Mouse (Mus musculus) heart, embryonic 10.5 days (tissue): Measurements from ENCODE around the gene Dhx57. TPM values are rescaled to one million over a fixed set of nuclear protein-coding genes. Genes with fewer than 3 reads are reported as not detected.
"Not testable (repeated sequence)": the region's sequence is repeated elsewhere in the genome, so short reads cannot be mapped to it uniquely, and the experiment has no call there.

Source experiments
- DNase-seq: peaks from one replicate; pipeline ENCODE4 v3.0.0-alpha.2; 2017; ENCODE audit warnings: low spot score
- H3K27ac ChIP-seq: fragments of 300-500 bp; sonication (generic); 2 replicates; pipeline ENCODE4 v1.5.1; 2016; ENCODE audit warnings: mild to moderate bottlenecking
- H3K27me3 ChIP-seq: fragments of 300-500 bp; sonication (generic); 2 replicates; pipeline ENCODE4 v1.6.1; 2016; ENCODE audit warnings: mild to moderate bottlenecking; ENCODE audit not compliant: poor library complexity, insufficient read depth, severe bottlenecking
- H3K36me3 ChIP-seq: fragments of 300-500 bp; sonication (generic); 2 replicates; pipeline ENCODE4 v1.6.1; 2016; ENCODE audit warnings: mild to moderate bottlenecking, moderate library complexity
- H3K4me1 ChIP-seq: fragments of 300-500 bp; sonication (generic); 2 replicates; pipeline ENCODE4 v1.6.1; 2016; ENCODE audit warnings: mild to moderate bottlenecking
- H3K4me3 ChIP-seq: fragments of 300-500 bp; sonication (generic); 2 replicates; pipeline ENCODE4 v1.5.1; 2016; ENCODE audit warnings: mild to moderate bottlenecking, moderate library complexity
- H3K9me3 ChIP-seq: fragments of 300-500 bp; sonication (generic); 2 replicates; pipeline ENCODE4 v1.6.1; 2016; ENCODE audit warnings: mild to moderate bottlenecking, moderate library complexity
- WGBS: fragments of 180-500 bp; shearing (Covaris S2); methylation state at CpG from one replicate; pipeline ENCODE4 v1.1.7; 2016; 5-methylcytosine and 5-hydroxymethylcytosine counted together
- polyA plus RNA-seq: library from polyadenylated mRNA; unstranded; fragments of >200 nt; fragmentation: Nextera tagmentation; extraction: Ambion mirVana; gene quantifications from 2 replicates; pipeline ENCODE4 v1.2.1, GENCODE M21; 2016

The Dhx57 gene
- polyA plus RNA-seq, 1 experiment from 2014 or later = 12.9 TPM

DNA sequence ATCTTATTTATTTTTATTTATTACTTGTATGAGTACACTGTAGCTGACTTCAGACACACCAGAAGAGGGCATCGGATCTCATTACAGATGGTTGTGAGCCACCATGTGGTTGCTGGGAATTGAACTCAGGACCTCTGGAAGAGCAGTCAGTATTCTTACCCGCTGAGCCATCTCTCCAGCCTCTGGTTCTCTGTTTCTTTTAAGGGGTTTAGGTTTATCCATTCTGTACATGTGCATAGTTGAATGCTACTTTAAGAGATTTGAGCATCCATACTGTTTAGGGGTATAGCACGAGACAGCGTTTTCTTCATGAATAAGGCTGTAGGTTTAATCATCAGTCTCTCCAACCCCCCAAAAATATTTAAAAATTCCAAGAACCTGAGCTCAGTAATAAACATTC is 76.3 kb downstream of the Dhx57 start:
- H3K27ac ChIP-seq, H3K36me3 ChIP-seq, H3K27me3 ChIP-seq, DNase-seq, H3K9me3 ChIP-seq, H3K4me1 ChIP-seq, H3K4me3 ChIP-seq: not testable (repeated sequence)
- WGBS = 89% methylated on average over 4 of the region's 4 CpGs

DNA sequence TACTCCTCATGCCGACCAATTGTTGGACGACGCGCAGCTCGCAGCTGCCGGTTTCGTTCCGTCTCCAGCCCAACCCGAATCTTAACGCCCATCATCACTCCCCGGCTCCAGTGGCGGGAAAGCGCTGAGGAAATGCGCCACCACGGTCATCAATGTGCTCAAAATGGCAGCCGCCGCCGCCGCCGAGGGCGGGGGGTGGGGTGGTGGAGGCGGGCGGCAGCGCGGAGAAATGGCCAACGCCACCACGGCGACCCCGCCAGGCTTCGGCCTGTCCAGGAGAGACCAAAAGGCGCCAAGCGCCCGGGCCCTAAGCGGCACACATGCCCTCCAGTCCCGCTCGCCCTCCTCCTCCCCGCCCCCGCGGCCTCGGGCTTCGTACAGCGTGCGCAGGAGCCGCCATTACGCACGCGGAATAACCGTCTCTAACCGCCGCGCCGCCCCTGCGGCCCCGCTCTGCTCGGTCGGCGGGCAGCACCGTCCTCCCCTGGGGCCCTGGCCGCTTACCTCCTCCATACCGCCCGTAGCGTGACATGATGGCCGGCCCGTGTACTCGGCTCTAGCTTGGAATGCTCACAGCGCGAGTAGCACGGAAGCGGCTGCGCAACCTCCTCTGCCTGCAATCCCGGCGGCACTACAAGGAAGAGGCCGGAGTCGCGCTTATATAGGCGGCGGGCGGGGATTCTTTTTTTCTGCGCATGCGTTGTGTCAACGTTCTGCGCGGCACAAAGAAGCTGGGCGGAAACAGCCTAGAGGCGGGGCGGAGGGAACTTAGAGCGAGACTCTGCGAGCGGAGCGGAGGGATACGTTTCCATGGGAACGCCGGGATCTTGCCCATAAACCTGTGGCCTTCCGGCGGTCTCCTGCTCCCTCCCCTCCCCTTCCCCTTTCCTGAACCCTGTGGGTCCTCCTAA is 83.3 kb downstream of the Dhx57 start, which contains the start of the genes Srsf7 and Ttc39d:
Gene Srsf7 (minus strand): TSS at position 637 of the 911 bp plus-strand sequence.
Gene Ttc39d (plus strand): TSS at position 790 of the 911 bp plus-strand sequence.
- Histone ChIP-seq H3K36me3 (peaks cover 39% of the 10 kb centered on the region), H3K4me3 (peak within 1 kb of the TSS; percentile 97), H3K9me3 (no peaks in the 10 kb centered on the region), H3K27ac (peak within 1 kb of the TSS; percentile 100), H3K4me1 (0 out of 2 replicates have a peak, but pooled peaks cover 7% of the 10 kb centered on the region), H3K27me3 (no peaks in the 10 kb centered on the region)
- DNase-seq = peak; percentile 99
- WGBS = under 1% methylated on average over 95 of the region's 95 CpGs

DNA sequence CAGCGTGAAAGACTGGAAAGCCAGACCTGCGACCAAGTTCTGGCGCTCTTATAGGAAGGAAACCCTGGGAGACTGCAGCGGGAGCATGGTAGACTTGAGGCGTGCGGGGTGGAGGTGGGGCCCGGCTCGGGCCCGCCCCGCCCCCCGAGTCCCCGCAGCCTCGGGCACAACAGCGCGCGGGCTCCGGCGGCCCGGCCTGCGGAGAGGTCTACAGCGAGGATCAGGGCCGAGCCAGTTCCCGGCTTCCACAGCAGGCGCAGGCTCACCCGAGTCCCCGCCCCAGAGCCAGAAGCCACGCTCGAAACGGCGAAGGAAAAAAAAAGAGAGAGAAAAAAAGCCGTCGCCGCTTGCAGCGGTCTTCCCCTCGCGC is 84.0 kb downstream of the Dhx57 start:
- H3K4me3 ChIP-seq = peak overlapping the region; percentile 97
- under 1% methylated on average over 36 of the region's 36 CpGs for WGBS
- 0 out of 2 replicates have a peak, but pooled peaks cover 7% of the 10 kb centered on the region for H3K4me1 ChIP-seq
- H3K9me3 ChIP-seq = no peaks in the 10 kb centered on the region
- H3K27ac ChIP-seq = peak overlapping the region; percentile 100
- DNase-seq = no peak
- no peaks in the 10 kb centered on the region for H3K27me3 ChIP-seq
- H3K36me3 ChIP-seq = peaks cover 45% of the 10 kb centered on the region

DNA sequence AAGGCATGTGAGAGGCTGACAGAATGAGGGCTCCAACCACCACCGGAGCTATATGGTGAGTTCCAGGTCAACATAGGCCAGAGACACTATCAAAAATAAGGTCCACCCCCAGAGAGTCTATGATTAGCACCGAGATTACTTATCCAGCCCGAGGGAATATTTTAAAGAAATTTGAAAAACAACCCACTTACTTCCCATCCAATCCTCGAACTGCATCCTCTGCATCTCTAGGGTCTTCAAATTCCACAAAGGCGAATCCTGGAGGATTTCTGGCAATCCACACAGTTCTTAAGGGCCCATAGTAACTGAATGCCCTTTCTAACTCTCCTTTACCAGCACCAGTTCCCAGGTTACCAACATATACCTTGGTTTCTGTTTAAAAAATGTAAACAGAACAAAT is 84.6 kb downstream of the Dhx57 start:
- H3K27me3 ChIP-seq = no peaks in the 10 kb centered on the region
- H3K36me3 ChIP-seq = peaks cover 51% of the 10 kb centered on the region
- DNase-seq = no peak
- 28% methylated on average over 5 of the region's 5 CpGs for WGBS
- H3K27ac ChIP-seq = peak overlapping the region; percentile 100
- H3K4me3 ChIP-seq = peak overlapping the region; percentile 97
- no peaks in the 10 kb centered on the region for H3K9me3 ChIP-seq
- H3K4me1 ChIP-seq = 0 out of 2 replicates have a peak, but pooled peaks cover 7% of the 10 kb centered on the region

DNA sequence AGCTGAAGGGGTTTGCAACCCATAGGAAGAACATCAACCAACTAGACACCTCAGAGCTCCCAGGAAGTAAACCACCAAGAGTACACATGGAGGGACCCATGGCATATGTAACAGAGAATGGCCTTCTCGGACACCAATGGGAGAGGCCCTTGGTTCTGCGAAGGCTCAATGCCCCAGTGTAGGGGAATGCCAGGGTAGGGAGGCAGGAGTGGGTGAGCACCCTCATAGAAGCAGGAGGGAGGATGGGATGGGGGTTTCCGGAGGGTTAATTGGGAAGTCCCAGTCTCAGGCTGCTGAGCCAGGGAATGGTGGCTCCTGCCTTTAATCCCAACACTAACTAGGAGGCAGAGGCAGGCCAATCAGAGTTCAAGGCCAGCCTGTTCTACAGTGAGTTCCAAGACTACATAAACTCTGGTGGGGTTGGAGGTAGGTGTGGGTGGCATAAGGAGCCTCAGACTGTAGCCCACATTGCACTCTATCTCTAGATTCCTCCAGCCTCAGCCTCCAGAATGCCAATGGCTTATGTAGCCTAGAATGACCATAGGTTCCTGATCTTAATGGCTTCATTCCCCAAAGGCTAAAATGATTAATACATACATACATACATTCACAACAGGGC is 91.0 kb downstream of the Dhx57 start:
- Histone ChIP-seq H3K4me1 (no peaks in the 10 kb centered on the region), H3K36me3 (peaks cover 90% of the 10 kb centered on the region), H3K9me3 (no peaks in the 10 kb centered on the region), H3K27ac (no peak overlapping the region), H3K27me3 (no peaks in the 10 kb centered on the region), H3K4me3 (no peak overlapping the region)
- WGBS = 84% methylated on average over 3 of the region's 3 CpGs
- DNase-seq = no peak

DNA sequence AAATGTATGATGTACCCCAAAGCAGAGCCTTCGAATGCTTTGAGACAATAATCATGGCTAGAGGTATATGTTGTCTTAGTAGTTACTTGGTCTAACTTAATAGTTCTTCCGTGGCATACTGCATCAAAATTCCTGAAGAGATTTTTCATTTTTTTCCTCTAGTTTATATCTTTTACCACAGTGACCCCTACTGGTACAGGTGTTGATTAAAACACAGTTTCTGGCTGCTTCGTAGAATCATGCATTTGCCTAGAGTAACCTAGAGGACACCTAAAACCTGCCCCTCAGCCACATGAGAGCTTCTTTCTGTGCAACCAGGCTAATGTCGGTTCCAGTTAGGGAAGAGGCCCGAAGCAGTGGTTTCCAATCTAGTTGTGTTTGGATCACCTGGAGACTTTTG is 97.2 kb downstream of the Dhx57 start:
- Histone ChIP-seq H3K4me1 (no peaks in the 10 kb centered on the region), H3K9me3 (no peaks in the 10 kb centered on the region), H3K27ac (no peak overlapping the region), H3K27me3 (no peaks in the 10 kb centered on the region), H3K36me3 (peaks cover 35% of the 10 kb centered on the region), H3K4me3 (no peak overlapping the region)
- DNase-seq = no peak
- WGBS = 64% methylated on average over 5 of the region's 5 CpGs

Other genes with a start within 250 kb of the Dhx57 start
- gene Hnrnpll, start 228.1 kb downstream of the Dhx57 start, polyA plus RNA-seq = 52.2 and 76.3 TPM in 2 replicates
- gene Galm, start 163.0 kb downstream of the Dhx57 start, polyA plus RNA-seq = 7.5 and 8.6 TPM in 2 replicates
- 412 and 609 TPM in 2 replicates for gene Srsf7, start 83.2 kb downstream of the Dhx57 start, polyA plus RNA-seq
- 0.11 TPM in 1 of 2 replicates, not detected in the other for gene Ttc39d, start 83.0 kb downstream of the Dhx57 start, polyA plus RNA-seq
- gene Gemin6, start 66.0 kb downstream of the Dhx57 start, polyA plus RNA-seq = 36.5 and 47.6 TPM in 2 replicates
- gene Morn2, start 273 bp downstream of the Dhx57 start, polyA plus RNA-seq = 17.4 and 18.6 TPM in 2 replicates
- 0.49 and 0.78 TPM in 2 replicates for gene Arhgef33, start 16.9 kb upstream of the Dhx57 start, polyA plus RNA-seq
- gene Gm10190, start 83.1 kb upstream of the Dhx57 start, polyA plus RNA-seq = 0.89 TPM in 1 of 2 replicates, not detected in the other
- gene Sos1, start 190.0 kb upstream of the Dhx57 start, polyA plus RNA-seq = 2.5 and 3.2 TPM in 2 replicates